Mouse (Mus musculus) forebrain, embryonic 13.5 days (tissue): Measurements from ENCODE around the gene Defa30. TPM values are rescaled to one million over a fixed set of nuclear protein-coding genes. Genes with fewer than 3 reads are reported as not detected.
"Not testable (repeated sequence)": the region's sequence is repeated elsewhere in the genome, so short reads cannot be mapped to it uniquely, and the experiment has no call there.

Experiments
- ATAC-seq: fragments of 200-750 bp; cut with Nextera tagmentation; 2 replicates; pipeline ENCODE4 v1.8.0; 2017
- H3K27ac ChIP-seq: fragments of 300-500 bp; sonication (generic); 2 replicates; pipeline ENCODE4 v1.5.1; 2015; ENCODE audit warnings: inconsistent platforms, mild to moderate bottlenecking, moderate library complexity
- H3K27me3 ChIP-seq: fragments of 300-500 bp; sonication (generic); 2 replicates; pipeline ENCODE4 v1.6.1; 2015; ENCODE audit warnings: mild to moderate bottlenecking, inconsistent platforms
- H3K36me3 ChIP-seq: fragments of 300-500 bp; sonication (generic); 2 replicates; pipeline ENCODE4 v1.6.1; 2015; ENCODE audit warnings: mild to moderate bottlenecking, inconsistent platforms; ENCODE audit not compliant: poor library complexity, severe bottlenecking
- H3K4me1 ChIP-seq: fragments of 300-500 bp; sonication (generic); 2 replicates; pipeline ENCODE4 v1.6.1; 2015; ENCODE audit warnings: inconsistent platforms
- H3K4me2 ChIP-seq: fragments of 300-500 bp; sonication (generic); 2 replicates; pipeline ENCODE4 v1.6.1; 2015; ENCODE audit warnings: inconsistent platforms, mild to moderate bottlenecking, moderate library complexity
- H3K4me3 ChIP-seq: fragments of 300-500 bp; sonication (generic); 2 replicates; pipeline ENCODE4 v1.5.1; 2015; ENCODE audit warnings: mild to moderate bottlenecking, inconsistent platforms
- H3K9ac ChIP-seq: fragments of 300-500 bp; sonication (generic); 2 replicates; pipeline ENCODE4 v1.6.1; 2015; ENCODE audit warnings: mild to moderate bottlenecking, inconsistent platforms
- H3K9me3 ChIP-seq: fragments of 300-500 bp; sonication (generic); replicated peaks from 2 replicates; pipeline ENCODE4 v1.6.1; 2016; ENCODE audit warnings: inconsistent platforms
- WGBS: fragments of 180-500 bp; shearing (Covaris S2); methylation state at CpG from one replicate; pipeline ENCODE4 v1.1.7; 2015; 5-methylcytosine and 5-hydroxymethylcytosine counted together
- polyA plus RNA-seq: library from polyadenylated mRNA; unstranded; fragments of >200 nt; fragmentation: Nextera tagmentation; extraction: Ambion mirVana; gene quantifications from 2 replicates; pipeline ENCODE4 v1.2.1, GENCODE M21; 2015

Gene Defa30
- not detected in 2 replicates for polyA plus RNA-seq

GRCm38 (mm10) chr8:21134342-21134741, at the start of gene Defa30:
Gene Defa30, plus strand, starts transcription at chr8:21134642.
- H3K4me3 ChIP-seq, H3K9ac ChIP-seq, H3K27ac ChIP-seq, H3K9me3 ChIP-seq, H3K4me2 ChIP-seq, H3K27me3 ChIP-seq, ATAC-seq, H3K4me1 ChIP-seq, H3K36me3 ChIP-seq: not testable (repeated sequence)
- WGBS: 58% methylated on average over 3 of the region's 3 CpGs

- H3K4me3 ChIP-seq: no peak overlapping the region
- H3K9ac ChIP-seq: no peak overlapping the region
- no peak overlapping the region for H3K27ac ChIP-seq
- H3K9me3 ChIP-seq: peaks cover 12% of the 10 kb centered on the region
- WGBS: 46% methylated on average over 4 of the region's 4 CpGs
- ATAC-seq: no peak
- H3K4me2 ChIP-seq: no peak overlapping the region
- no peaks in the 10 kb centered on the region for H3K27me3 ChIP-seq
- no peaks in the 10 kb centered on the region for H3K36me3 ChIP-seq
- no peaks in the 10 kb centered on the region for H3K4me1 ChIP-seq
Observed at GRCm38 (mm10) chr8:21093106-21093505, 41.3 kb upstream of the Defa30 start.

- not testable (repeated sequence) for H3K27me3 ChIP-seq, H3K36me3 ChIP-seq, H3K4me3 ChIP-seq, H3K4me1 ChIP-seq, H3K4me2 ChIP-seq, H3K27ac ChIP-seq, H3K9ac ChIP-seq, ATAC-seq
- no CpG with 5 or more reads among the region's 2 CpGs for WGBS
- H3K9me3 ChIP-seq: peaks cover 20% of the 10 kb centered on the region
Observed at GRCm38 (mm10) chr8:21095950-21096349, 38.5 kb upstream of the Defa30 start, which contains the start of gene Gm14851. Gene Gm14851, minus strand, starts transcription at chr8:21096050.

GRCm38 (mm10) chr8:21161977-21162376, 27.5 kb downstream of the Defa30 start, which contains the start of gene Defa22:
Gene Defa22, plus strand, starts transcription at chr8:21162277.
- not testable (repeated sequence) for H3K4me3 ChIP-seq, ATAC-seq, H3K4me1 ChIP-seq, H3K9ac ChIP-seq, H3K9me3 ChIP-seq, H3K4me2 ChIP-seq, H3K27ac ChIP-seq, H3K27me3 ChIP-seq, H3K36me3 ChIP-seq
- no CpG with 5 or more reads among the region's 1 CpGs for WGBS

Other genes with a start within 250 kb of the Defa30 start
- gene Defb33, start 242.0 kb upstream of the Defa30 start, polyA plus RNA-seq: not detected in 2 replicates
- gene Gm15056, start 232.0 kb upstream of the Defa30 start, polyA plus RNA-seq: not detected in 2 replicates
- not detected in 2 replicates for gene Gm6040, start 212.6 kb upstream of the Defa30 start, polyA plus RNA-seq
- gene AY761185, start 189.9 kb upstream of the Defa30 start, polyA plus RNA-seq: not detected in 2 replicates
- gene Defa21, start 109.1 kb upstream of the Defa30 start, polyA plus RNA-seq: not detected in 2 replicates
- gene Defa23, start 79.6 kb upstream of the Defa30 start, polyA plus RNA-seq: not detected in 2 replicates
- gene Defa35, start 69.6 kb upstream of the Defa30 start, polyA plus RNA-seq: not detected in 2 replicates
- gene Defa25, start 50.2 kb upstream of the Defa30 start, polyA plus RNA-seq: not detected in 2 replicates
- gene Gm14851, start 38.6 kb upstream of the Defa30 start, polyA plus RNA-seq: not detected in 2 replicates
- not detected in 2 replicates for gene Defa22, start 27.6 kb downstream of the Defa30 start, polyA plus RNA-seq
- not detected in 2 replicates for gene Defa31, start 57.0 kb downstream of the Defa30 start, polyA plus RNA-seq
- gene Gm15293, start 66.9 kb downstream of the Defa30 start, polyA plus RNA-seq: not detected in 2 replicates
- gene Gm15292, start 115.1 kb downstream of the Defa30 start, polyA plus RNA-seq: not detected in 2 replicates
- gene Defa27, start 180.9 kb downstream of the Defa30 start, polyA plus RNA-seq: not detected in 2 replicates
- not detected in 2 replicates for gene Defa29, start 192.4 kb downstream of the Defa30 start, polyA plus RNA-seq
- gene Defa2, start 243.9 kb downstream of the Defa30 start, polyA plus RNA-seq: not detected in 2 replicates